Mouse (Mus musculus) liver, adult 2 months (tissue): ENCODE measurements around the gene Lhfpl2.

Experiments used
- CTCF ChIP-seq: fragments of 200-500 bp; IDR thresholded peaks from 2 replicates; pipeline ENCODE4 v1.5.1; 2011; ENCODE audit warnings: low read depth, low read length, control low read depth
- POLR2A ChIP-seq: fragments of 200-500 bp; IDR thresholded peaks from 2 replicates; pipeline ENCODE4 v1.6.1; 2011; ENCODE audit warnings: low read length, control low read depth; ENCODE audit not compliant: insufficient read depth; ENCODE audit errors: extremely low read depth

DNA sequence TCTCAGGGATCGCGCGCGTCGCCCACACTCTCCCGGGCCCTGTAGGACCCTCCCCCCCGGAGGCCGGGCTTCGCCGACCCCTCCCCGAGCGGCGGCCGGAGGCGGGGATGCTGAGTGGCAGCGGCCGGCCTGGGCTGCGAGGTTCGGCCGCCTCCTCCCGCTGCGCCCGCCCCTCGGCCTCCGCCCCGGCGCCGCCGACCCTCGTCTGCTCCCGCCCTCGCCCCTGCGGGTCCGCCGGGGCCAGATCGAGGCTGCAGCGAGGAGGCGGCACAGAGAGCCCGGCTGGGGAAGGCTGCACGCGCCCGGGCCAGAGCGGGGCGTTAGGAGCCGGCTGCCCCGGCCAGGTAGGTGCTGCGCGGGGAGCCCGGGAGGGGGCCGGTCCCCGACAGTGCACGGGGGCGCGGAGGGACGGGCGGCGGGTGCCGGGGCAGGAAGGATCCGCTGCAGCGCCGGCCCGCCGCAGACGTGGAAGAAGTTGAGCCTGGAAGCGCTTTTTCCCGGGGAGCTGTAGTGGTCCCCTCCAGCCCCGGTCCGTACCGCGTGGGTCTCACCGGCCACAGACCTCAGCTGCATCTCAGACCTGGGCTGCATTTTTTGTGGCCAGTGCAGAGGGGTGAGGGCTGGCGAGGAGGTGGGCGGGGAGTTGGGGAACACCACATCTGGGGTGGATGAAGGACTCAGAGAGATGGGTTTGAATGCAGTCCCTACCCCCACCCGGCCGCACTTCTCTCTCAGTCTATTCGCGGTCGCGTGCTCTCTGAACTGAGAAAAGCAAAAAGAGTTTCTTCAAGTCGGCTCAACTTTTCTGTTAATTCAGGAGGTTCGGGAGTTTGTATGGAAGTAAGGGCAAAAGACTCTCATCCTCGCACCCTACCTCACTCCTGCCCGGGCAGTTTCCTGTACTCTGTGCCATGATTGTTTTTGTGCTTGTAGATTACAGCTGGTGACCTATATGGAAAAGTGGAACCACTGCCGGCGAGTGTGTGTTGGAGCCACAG, at the start of gene Lhfpl2:
- TF ChIP-seq CTCF (no peak), POLR2A (no peak)
